Mouse (Mus musculus): ENCODE results near the gene Prkaa2. TPM values are rescaled to one million over a fixed set of nuclear protein-coding genes. Genes with fewer than 3 reads are reported as not detected.
"Not testable (repeated sequence)": the region's sequence is repeated elsewhere in the genome, so short reads cannot be mapped to it uniquely, and the experiment has no call there.

Prkaa2 gene
- total RNA-seq, 4 experiments from 2014 or later: 28.1 to 33.4 (median 28.7) TPM

GRCm38 (mm10) chr4:105027278-105027677 lies 82.4 kb downstream of the Prkaa2 start:
- DNase-seq (ENCODE audit: low spot score in 2 of 2): no peak

- DNase-seq (ENCODE audit: low spot score in 2 of 2): no peak
Measured at GRCm38 (mm10) chr4:105016006-105016613, 93.6 kb downstream of the Prkaa2 start.

GRCm38 (mm10) chr4:105015496-105015895 lies 94.2 kb downstream of the Prkaa2 start:
- no peak for DNase-seq (ENCODE audit: low spot score in 2 of 2)

GRCm38 (mm10) chr4:105013718-105014117 lies 96.0 kb downstream of the Prkaa2 start:
- no peak for DNase-seq (ENCODE audit: low spot score in 2 of 2)

- no peak for DNase-seq (ENCODE audit: low spot score in 2 of 2)
Measured at GRCm38 (mm10) chr4:105007360-105008018, 102.2 kb downstream of the Prkaa2 start.

- not testable (repeated sequence) for DNase-seq (ENCODE audit: low spot score in 2 of 2)
Measured at GRCm38 (mm10) chr4:105004649-105005048, 105.0 kb downstream of the Prkaa2 start.

GRCm38 (mm10) chr4:105004135-105004534 lies 105.6 kb downstream of the Prkaa2 start:
- DNase-seq (ENCODE audit: low spot score in 2 of 2): no peak

- no peak for DNase-seq (ENCODE audit: low spot score in 2 of 2)
Measured at GRCm38 (mm10) chr4:105001736-105002135, 108.0 kb downstream of the Prkaa2 start.

GRCm38 (mm10) chr4:104999702-105000101 lies 110.0 kb downstream of the Prkaa2 start:
- DNase-seq (ENCODE audit: low spot score in 2 of 2): no peak

GRCm38 (mm10) chr4:104993140-104993874 lies 116.4 kb downstream of the Prkaa2 start:
- DNase-seq (ENCODE audit: low spot score in 2 of 2): no peak

- DNase-seq (ENCODE audit: low spot score in 2 of 2): no peak
Measured at GRCm38 (mm10) chr4:104992271-104992670, 117.4 kb downstream of the Prkaa2 start.

- DNase-seq (ENCODE audit: low spot score in 2 of 2): no peak
Measured at GRCm38 (mm10) chr4:104990686-104991085, 119.0 kb downstream of the Prkaa2 start.

GRCm38 (mm10) chr4:104990016-104990415 lies 119.7 kb downstream of the Prkaa2 start:
- peak in 1 of 2 experiments; percentile 39 for DNase-seq (ENCODE audit: low spot score in 2 of 2)

- no peak for DNase-seq (ENCODE audit: low spot score in 2 of 2)
Measured at GRCm38 (mm10) chr4:104988709-104989108, 121.0 kb downstream of the Prkaa2 start.

GRCm38 (mm10) chr4:104988102-104988501 lies 121.6 kb downstream of the Prkaa2 start:
- no peak for DNase-seq (ENCODE audit: low spot score in 2 of 2)

- no peak for DNase-seq (ENCODE audit: low spot score in 2 of 2)
Measured at GRCm38 (mm10) chr4:104987631-104988030, 122.1 kb downstream of the Prkaa2 start.

- no peak for DNase-seq (ENCODE audit: low spot score in 2 of 2)
Measured at GRCm38 (mm10) chr4:104985960-104986632, 123.6 kb downstream of the Prkaa2 start.

Other genes starting within 250 kb of the Prkaa2 start
- under 1 TPM in 2 of 4 experiments, not detected in 2; 0.24 to 0.34 TPM for gene C8a, start 233.5 kb downstream of the Prkaa2 start, total RNA-seq (2022)
- 1 to 10 TPM in 3 of 4 experiments, under 1 TPM in 1; 0.80 to 1.8 (median 1.0) TPM for gene Fyb2, start 196.4 kb downstream of the Prkaa2 start, total RNA-seq (2022)
- gene Plpp3, start 47.5 kb upstream of the Prkaa2 start, total RNA-seq (2022): 100 to 1,000 TPM; 191 to 207 (median 194) TPM

Data from left cerebral cortex, adult 8-10 months (tissue).